Mouse (Mus musculus) naive thymus-derived CD4-positive, alpha-beta T cell, adult 2 months (primary cell): ENCODE data around the gene Fat2.
A peak's percentile ranks its signal among the peaks of the same experiment; 100 is the strongest.

ENCODE experiments used
- DNase-seq: peaks from one replicate; pipeline ENCODE4 v3.0.0-alpha.2; 2011; ENCODE audit warnings: low read depth

Fat2 gene

GRCm38 (mm10) chr11:55336101-55336891 is at the start of gene Fat2:
Gene Fat2, minus strand, starts transcription at chr11:55336564.
- no peak for DNase-seq

DNA sequence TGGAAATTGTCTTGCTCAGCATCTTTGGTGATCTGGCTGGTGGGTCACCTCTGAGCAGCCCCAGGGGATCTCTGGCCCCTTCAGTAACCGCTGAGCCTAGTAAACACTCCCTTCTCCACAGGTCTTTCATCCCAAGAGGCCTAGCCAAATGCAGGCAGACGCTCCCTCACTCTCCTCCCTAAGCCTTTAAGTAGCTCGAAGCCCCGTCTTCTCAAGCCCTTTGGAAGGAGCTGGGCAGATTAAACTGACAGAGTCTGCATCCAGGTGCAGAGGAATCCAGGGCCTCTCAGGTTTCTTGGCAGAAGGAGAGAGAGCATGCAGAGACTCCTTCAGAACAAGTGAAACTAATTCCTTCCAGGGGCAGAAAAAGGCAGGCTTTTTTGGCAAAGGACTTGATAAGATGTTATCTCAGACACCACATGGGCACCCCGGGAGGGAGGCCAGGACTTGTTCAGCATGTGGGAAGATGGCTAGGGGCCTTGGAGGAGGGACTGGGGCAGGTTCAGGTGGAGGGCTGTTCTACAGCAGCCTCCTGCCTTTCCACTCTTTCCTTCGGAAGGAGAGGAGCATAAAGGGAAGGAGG is 47.2 kb upstream of the Fat2 start:
- DNase-seq: no peak

GRCm38 (mm10) chr11:55380908-55381307 is 44.5 kb upstream of the Fat2 start:
- DNase-seq: no peak

DNA sequence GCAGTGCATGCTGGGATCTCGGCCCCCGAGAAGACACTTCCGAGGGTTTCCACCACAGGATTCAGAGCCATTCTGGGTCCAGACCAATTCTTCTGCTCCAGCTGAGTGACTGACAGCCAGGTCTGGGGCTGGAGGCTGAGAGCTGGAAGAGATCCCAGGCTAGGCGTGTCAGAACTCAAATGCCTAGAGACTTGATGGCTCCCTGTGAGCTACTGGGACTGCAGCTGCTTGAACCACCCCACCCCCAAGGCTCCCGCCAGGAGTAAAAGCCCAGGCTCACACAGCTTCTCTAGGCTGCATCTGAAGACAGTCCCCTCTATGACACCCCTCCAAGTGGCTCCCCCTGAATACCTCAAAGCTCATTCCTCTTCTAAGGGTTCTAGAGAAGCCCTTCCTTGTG is 42.0 kb upstream of the Fat2 start:
- DNase-seq: no peak

- DNase-seq: peak; percentile 24
Measured at GRCm38 (mm10) chr11:55373838-55374237, 37.5 kb upstream of the Fat2 start.

GRCm38 (mm10) chr11:55373373-55373772 is 37.0 kb upstream of the Fat2 start:
- DNase-seq: no peak

DNA sequence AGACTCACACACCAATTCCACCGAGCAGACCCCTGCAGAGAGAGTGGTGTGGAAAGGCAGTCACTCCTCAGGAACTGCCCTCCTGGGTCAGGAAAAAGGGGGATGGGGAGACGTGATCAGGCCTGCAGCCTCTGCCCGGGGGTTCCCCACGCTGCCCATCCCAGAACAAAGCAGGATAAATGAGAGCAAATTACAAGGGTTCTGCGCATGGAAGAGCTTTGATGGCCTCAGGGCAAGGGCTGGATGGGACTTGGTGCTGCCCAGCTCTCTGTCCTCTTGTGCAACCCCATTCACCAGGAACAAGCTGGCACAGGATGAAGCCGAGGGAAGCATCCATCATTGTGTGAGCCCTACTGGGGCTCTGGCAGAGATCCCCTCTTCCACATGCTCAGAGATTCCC is 35.6 kb upstream of the Fat2 start:
- DNase-seq: no peak

DNA sequence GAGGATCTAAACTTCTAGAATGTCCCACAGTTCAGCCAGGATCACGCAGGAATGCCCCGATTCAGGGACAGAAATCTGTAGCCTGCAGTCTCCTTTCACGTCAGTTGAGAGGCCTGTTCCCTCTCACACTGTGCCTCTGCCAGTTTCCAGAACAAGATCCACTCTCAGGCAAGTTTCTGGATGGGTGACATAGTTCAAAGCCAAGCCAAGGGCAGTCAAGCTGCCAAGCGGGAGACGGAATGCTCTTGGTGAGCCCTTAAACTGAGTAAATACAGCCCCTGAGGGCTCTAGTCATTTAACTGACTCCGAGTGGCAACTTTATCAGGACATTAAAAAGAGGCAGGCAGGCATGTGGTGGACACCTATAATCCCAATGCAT is 32.7 kb upstream of the Fat2 start:
- no peak for DNase-seq

DNA sequence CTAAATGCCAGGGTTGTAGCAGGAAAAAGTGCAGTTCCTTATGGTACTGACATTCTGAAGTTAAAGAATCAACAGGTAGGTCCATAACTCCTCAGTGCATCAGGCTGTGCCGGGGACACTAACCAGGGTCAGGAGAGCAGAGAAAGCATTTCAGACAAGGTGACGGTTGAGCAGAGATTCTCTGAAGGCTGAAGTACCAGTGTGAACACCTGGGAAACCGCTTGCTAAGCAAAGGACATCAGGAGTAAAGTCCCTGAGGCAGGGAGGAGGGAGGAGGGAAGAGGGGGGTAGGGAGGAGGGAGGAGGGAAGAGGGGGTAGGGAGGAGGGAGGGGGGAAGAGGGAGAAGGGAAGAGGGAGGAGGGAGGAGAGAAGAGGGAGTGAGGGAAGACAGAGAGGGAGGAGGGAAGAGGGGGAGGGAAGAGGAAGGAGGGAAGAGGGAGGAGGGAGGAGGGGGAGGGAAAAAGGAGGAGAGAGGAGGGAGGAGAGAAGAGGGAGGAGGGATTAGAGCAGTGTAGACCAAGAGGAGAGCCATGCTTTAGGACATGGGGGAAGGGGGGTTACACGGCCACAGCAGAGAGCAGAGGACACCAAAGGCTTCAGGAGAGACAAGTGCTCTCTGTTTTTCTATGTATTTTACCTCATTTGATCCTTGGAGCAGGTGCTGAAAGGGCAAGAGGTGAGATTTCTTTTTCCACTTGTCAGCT is 32.2 kb upstream of the Fat2 start:
- DNase-seq: no peak

- no peak for DNase-seq
Measured at GRCm38 (mm10) chr11:55367783-55368182, 31.4 kb upstream of the Fat2 start.

- DNase-seq: no peak
Measured at GRCm38 (mm10) chr11:55365840-55366239, 29.5 kb upstream of the Fat2 start.

- no peak for DNase-seq
Measured at GRCm38 (mm10) chr11:55365242-55365641, 28.9 kb upstream of the Fat2 start.

- no peak for DNase-seq
Measured at GRCm38 (mm10) chr11:55364662-55365061, 28.3 kb upstream of the Fat2 start.

GRCm38 (mm10) chr11:55358094-55358783 is 21.9 kb upstream of the Fat2 start:
- no peak for DNase-seq

GRCm38 (mm10) chr11:55356846-55357245 is 20.5 kb upstream of the Fat2 start:
- DNase-seq: no peak

- no peak for DNase-seq
Measured at GRCm38 (mm10) chr11:55341961-55342371, 5.6 kb upstream of the Fat2 start.

GRCm38 (mm10) chr11:55340789-55341188 is 4.4 kb upstream of the Fat2 start:
- no peak for DNase-seq

DNA sequence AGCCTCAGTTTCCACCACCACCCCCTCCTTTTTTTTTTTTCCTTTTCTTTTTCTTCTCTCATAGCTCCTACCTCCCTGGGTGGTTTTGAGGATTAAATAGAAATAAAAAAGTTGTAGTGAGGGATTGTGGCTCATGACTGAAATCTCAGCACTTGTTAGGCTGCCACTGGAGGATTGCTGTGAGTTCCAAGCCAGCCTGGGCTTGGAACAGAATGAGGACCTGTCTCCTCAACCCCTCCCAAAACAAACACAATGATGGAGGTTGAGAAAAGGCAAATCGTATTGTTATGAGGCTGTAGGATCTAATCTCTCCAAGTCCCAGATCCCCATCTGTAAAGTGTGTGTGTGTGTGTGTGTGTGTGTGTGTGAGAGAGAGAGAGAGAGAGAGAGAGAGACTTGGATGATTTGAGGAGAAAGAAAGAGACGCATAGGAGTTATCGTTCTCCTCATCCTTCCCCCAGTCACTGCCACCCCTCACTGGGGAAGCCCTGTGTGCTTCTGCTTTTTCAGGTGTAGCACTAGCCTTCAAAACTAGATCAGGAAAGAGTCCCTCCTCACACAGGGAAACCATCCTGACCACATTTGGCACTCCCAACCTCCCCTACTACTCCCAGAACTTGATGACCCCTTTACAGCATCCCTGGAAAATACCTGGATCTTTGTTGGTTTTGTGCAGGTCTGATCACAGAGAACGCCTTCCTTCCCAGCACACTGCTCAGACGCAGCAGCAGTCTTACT is 837 bp upstream of the Fat2 start:
- no peak for DNase-seq

DNA sequence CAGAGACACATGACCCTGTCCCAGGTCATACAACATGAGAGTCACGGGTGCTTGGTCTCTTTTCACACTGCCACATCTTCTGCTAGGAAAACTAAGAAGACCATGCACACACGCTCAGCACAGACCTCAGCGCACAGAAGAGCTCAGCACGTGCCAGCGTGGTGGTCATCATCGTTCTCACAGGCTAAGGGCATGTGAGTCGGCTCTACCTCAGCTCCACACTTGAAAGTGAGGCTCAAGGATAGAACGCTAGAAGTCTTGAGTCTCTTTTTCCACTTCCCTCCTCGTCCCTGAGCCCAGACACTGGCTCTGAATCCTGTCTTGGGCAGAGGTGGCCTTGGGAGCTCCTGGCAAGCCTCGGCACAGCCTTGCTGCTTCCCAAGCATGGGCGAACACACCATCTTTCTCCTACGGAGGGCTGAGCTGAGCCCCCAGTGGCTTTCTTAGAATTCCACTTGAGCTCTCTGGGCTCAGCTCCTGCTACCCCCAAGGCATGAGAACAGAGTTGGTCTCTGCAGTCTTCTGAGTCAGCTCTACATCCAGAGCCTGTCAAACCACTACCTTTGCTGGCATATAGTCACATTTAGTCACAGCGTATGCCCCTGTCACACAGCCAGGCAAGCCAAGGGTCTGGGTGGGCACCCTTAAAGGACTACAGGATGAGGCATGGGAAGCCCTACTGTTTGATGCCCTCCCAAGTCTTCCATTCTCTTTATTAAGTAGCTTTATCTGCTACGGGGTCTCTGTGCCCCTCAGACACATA is 869 bp downstream of the Fat2 start:
- no peak for DNase-seq

DNA sequence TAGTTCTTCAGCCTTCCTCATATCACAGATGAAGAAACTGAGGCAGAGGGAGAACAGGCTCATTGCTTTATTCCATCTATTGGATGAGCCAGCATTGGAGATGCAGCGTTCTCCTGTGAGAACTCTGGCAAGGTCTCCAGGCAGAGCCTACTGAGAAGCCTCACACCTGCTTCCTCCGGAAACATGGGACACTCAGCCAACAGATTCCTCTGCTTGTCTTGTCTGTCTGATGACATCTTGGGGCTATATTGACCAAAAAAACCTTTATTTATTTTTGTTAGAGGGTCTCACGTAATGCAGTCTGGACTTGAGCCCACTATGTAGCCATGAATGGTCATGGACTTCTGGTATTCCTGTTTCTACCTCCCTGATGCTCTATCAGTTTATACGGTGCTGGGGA is 1.8 kb downstream of the Fat2 start:
- no peak for DNase-seq

DNA sequence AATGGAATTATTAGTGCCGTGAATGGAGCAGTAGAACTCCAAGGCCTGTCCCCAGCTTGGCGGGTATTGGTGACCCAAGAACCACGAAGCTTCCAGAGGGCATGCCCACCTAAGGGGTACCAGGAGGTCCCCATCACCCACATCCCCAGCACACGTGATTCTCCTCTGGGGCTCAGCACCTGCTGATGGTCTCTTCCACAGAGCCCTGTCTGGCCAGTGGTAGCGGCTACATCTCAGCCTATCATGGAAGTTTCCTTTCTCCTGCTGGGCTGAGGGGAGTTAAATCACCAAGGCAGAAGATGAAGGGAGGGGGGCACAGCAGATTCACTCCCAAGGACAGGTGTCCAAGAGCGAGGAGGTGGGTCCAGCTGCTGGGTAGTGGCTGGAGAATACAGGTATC is 2.3 kb downstream of the Fat2 start:
- DNase-seq: no peak
